Mouse (Mus musculus) heart, embryonic 11.5 days (tissue): Measurements from ENCODE around the gene 1700029I15Rik. TPM values are rescaled to one million over a fixed set of nuclear protein-coding genes. Genes with fewer than 3 reads are reported as not detected.
"Not testable (repeated sequence)": the region's sequence is repeated elsewhere in the genome, so short reads cannot be mapped to it uniquely, and the experiment has no call there.

Source experiments
- ATAC-seq: fragments of 200-750 bp; cut with Nextera tagmentation; replicated peaks from 2 replicates; pipeline ENCODE4 v1.8.0; 2017; ENCODE audit warnings: moderate library complexity; ENCODE audit not compliant: insufficient number of reproducible peaks, low FRiP score, low TSS enrichment
- H3K27ac ChIP-seq: fragments of 300-500 bp; sonication (generic); 2 replicates; pipeline ENCODE4 v1.5.1; 2014; ENCODE audit warnings: mild to moderate bottlenecking, low read depth, low read length
- H3K27me3 ChIP-seq: fragments of 300-500 bp; sonication (generic); 2 replicates; pipeline ENCODE4 v1.6.1; 2014; ENCODE audit warnings: mild to moderate bottlenecking, low read length, mixed read lengths; ENCODE audit not compliant: control insufficient read depth, insufficient read depth
- H3K36me3 ChIP-seq: fragments of 300-500 bp; sonication (generic); 2 replicates; pipeline ENCODE4 v1.6.1; 2014; ENCODE audit warnings: mild to moderate bottlenecking, low read length, moderate library complexity, mixed read lengths; ENCODE audit not compliant: control insufficient read depth, insufficient read depth
- H3K4me1 ChIP-seq: fragments of 300-500 bp; sonication (generic); 2 replicates; pipeline ENCODE4 v1.6.1; 2014; ENCODE audit warnings: low read length; ENCODE audit not compliant: control insufficient read depth, insufficient read depth
- H3K4me2 ChIP-seq: fragments of 300-500 bp; sonication (generic); 2 replicates; pipeline ENCODE4 v1.6.1; 2014; ENCODE audit warnings: mild to moderate bottlenecking, moderate library complexity
- H3K4me3 ChIP-seq: fragments of 300-500 bp; sonication (generic); 2 replicates; pipeline ENCODE4 v1.5.1; 2014; ENCODE audit warnings: low read depth, low read length
- H3K9ac ChIP-seq: fragments of 300-500 bp; sonication (generic); 2 replicates; pipeline ENCODE4 v1.6.1; 2014; ENCODE audit warnings: mild to moderate bottlenecking, low read depth, low read length, moderate library complexity
- H3K9me3 ChIP-seq: fragments of 300-500 bp; sonication (generic); replicated peaks from 2 replicates; pipeline ENCODE4 v1.6.1; 2016; ENCODE audit warnings: low read length; ENCODE audit not compliant: control insufficient read depth
- whole genome bisulfite sequencing: fragments of 180-500 bp; shearing (Covaris S2); extraction: QIAGEN DNeasy Blood & Tissue Kit; methylation state at CpG from one replicate; pipeline ENCODE4 v1.1.7; 2014; ENCODE audit not compliant: insufficient replicate concordance; 5-methylcytosine and 5-hydroxymethylcytosine counted together
- polyA plus RNA-seq: library from polyadenylated mRNA; unstranded; fragments of >200 nt; fragmentation: Nextera tagmentation; extraction: Ambion mirVana; gene quantifications from 2 replicates; pipeline ENCODE4 v1.2.1, GENCODE M21; 2014

Gene 1700029I15Rik
- polyA plus RNA-seq, 1 experiment from 2014 or later: 0.67 TPM

DNA sequence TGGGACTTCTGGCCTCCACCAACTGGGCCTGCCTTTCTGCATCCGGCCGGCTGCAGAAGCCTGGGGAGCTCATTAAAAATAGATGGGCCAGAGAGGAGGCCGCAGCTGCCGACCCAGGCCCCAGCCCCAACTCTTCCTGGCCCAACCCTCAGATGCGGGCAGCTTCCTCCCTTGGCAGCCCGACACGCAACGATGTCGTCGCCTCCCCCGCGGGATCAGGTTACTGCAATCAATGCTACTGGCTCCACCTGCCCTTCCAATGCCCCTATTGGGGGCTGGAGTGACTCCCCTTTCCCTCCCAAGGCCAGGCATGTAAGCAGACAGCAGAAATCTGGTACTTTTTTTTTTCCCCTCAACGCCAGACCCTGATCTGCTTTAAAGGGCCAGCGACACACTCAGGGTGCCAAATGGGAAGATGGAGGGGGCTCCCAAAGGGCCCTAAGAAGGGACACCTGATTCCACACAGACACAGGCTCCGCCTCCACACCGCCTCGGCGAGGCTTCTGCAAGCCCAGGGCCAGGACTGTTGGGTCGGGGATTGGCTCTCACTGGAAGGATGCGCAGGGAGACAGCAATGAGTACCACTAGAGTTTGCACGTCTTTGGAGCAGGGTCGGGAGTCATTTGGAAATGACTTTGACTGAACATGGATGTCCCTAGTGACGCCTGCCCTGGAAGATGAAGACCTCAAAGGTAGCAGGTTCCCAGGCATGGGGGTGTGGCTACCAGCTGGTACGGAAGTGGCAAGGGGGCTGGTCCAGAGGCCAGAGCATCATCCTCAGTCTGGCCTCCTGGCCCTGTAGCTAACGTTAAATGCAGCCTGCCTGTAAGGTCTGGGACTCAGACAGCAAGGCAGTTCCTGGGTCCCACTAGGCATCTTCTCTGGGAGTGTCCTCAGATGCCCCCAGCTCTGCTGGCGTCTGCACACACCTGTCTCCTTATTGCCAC, 10.3 kb downstream of the 1700029I15Rik start:
- Histone ChIP-seq H3K36me3 (no peaks in the 10 kb centered on the region), H3K4me3 (peak overlapping the region; percentile 30), H3K27ac (no peak overlapping the region), H3K4me2 (peak overlapping the region; percentile 59), H3K4me1 (peaks cover 8% of the 10 kb centered on the region), H3K9me3 (no peaks in the 10 kb centered on the region), H3K27me3 (peaks cover 52% of the 10 kb centered on the region), H3K9ac (peak overlapping the region; percentile 23)
- 4% methylated on average over 26 of the region's 26 CpGs for WGBS
- no peak for ATAC-seq

DNA sequence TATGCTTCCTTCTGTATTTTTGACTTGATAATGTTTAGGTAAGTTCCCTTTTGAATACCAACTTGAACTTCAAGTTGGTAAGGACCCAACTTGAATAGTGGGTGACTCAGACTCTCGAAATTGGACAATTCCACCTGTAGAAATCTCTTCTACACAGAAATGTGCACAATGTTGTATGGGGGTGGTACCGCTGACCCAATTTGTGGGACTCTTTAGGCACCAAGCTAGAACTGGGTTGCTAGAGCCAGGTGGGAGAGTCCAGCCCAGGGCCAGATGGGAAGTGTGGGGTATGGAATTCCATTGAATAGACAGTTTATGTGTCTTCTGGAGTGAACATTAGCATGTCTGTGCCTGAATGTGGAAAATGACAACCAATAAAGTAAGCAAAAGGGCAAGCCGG, 13.2 kb downstream of the 1700029I15Rik start:
- 80% methylated on average over 3 of the region's 3 CpGs for WGBS
- H3K9ac ChIP-seq: no peak overlapping the region
- H3K9me3 ChIP-seq: no peaks in the 10 kb centered on the region
- no peak for ATAC-seq
- peaks cover 42% of the 10 kb centered on the region for H3K27me3 ChIP-seq
- H3K36me3 ChIP-seq: no peaks in the 10 kb centered on the region
- H3K4me3 ChIP-seq: no peak overlapping the region
- no peak overlapping the region for H3K4me2 ChIP-seq
- H3K27ac ChIP-seq: no peak overlapping the region
- H3K4me1 ChIP-seq: peaks cover 8% of the 10 kb centered on the region

DNA sequence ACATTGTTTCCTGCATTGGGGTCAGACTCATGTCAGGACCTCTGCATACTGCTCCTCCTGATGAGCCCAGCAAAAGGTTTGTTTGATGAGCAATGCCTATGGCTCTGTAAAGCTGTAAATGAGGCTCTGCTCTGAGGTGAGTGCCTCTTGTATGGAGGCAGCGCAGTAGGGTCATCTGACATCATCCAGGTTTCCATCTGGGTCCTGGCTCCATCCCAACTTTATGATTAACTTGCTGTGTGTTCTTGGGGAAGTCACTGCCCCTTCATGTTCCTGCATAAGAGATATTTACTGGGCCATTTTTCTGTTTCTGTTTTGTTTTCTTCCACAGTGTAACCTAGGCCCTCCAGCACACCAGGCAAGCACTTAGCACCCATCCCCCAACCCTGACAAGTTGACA, 15.1 kb downstream of the 1700029I15Rik start:
- Histone ChIP-seq H3K4me3 (no peak overlapping the region), H3K4me2 (no peak overlapping the region), H3K9me3 (no peaks in the 10 kb centered on the region), H3K27me3 (peaks cover 35% of the 10 kb centered on the region), H3K36me3 (no peaks in the 10 kb centered on the region), H3K4me1 (peaks cover 4% of the 10 kb centered on the region), H3K9ac (no peak overlapping the region), H3K27ac (no peak overlapping the region)
- WGBS: 57% methylated on average over 1 of the region's 1 CpGs
- ATAC-seq: no peak

DNA sequence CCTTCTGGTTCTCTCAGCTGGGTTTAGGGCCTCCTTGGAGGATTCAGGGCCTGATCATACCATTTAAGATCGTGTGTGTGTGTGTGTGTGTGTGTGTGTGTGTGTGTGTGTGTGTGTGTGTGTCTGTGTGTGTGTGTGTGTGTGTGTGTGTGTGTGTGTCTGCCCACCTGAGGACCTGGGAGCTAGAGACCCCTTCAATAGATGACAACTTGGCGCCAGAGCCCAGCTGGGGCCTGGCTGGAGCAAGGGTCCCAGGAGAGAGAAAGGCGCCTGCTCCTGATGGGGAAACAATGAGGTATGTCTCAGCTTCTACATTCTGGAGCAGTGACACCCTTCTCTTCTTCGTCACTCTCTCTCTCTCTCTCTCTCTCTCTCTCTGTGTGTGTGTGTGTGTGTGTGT, 17.5 kb downstream of the 1700029I15Rik start:
- not testable (repeated sequence) for ATAC-seq, H3K36me3 ChIP-seq, H3K9ac ChIP-seq, H3K9me3 ChIP-seq, H3K4me3 ChIP-seq, H3K27ac ChIP-seq, H3K4me1 ChIP-seq, H3K4me2 ChIP-seq
- 63% methylated on average over 4 of the region's 4 CpGs for WGBS
- peaks cover 16% of the 10 kb centered on the region for H3K27me3 ChIP-seq

DNA sequence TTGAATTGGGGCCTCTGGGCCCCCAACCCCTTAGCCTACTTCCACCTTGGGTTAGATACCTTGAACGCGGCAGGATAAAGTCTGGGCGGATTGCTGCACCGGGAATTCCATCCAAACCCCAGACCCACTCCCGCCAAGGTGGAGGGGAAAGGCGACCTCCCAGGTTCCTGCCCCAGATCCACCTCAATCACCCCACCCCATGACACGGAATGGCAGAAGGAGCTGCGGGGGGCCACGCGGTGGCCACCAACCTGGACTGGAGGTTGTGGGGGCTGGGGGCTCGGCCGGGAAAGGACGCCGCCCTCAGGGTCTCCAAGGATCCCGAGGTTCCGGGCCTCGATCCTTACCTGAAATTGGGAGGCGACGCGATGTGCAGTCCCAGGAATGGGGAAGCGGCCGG, 18.3 kb downstream of the 1700029I15Rik start:
- WGBS: 2% methylated on average over 22 of the region's 22 CpGs
- H3K27ac ChIP-seq: no peak overlapping the region
- no peak for ATAC-seq

DNA sequence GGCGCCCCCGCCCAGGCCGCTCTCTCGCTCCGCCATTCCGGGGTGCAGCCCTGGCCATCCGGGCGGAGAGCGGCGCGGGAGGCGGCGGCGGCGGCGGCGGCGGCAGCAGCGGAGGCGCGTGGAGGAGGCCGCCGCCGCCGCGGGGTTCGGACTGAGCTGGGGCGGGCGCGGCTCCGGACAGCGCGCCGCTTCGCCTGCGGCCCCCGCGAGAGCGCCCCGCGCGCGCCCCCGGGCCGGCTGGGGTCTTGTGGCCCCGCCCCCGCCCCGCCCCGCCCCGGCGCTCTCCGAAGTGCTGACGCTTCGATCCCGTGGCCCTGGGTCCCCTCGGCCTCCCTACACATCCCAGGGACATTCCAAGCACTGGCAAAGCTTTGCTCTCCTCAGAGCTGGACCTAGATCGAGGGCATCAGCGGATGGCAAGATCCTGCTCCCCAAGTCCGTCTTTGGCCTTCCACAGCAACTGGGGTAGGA, 18.8 kb downstream of the 1700029I15Rik start, which contains the start of gene Mapk8ip1:
Gene Mapk8ip1, minus strand, starts transcription at position 173 of the 471 bp plus-strand sequence.
- 1% methylated on average over 48 of the region's 59 CpGs for WGBS
- H3K36me3 ChIP-seq: peaks cover 7% of the 10 kb centered on the region; the same call in 1 of the 2 replicates
- H3K27ac ChIP-seq: no peak within 1 kb of the TSS
- peak; percentile 41 for ATAC-seq
- peak within 1 kb of the TSS; percentile 61; the same call in 1 of the 2 replicates for H3K9ac ChIP-seq
- no peaks in the 10 kb centered on the region for H3K9me3 ChIP-seq
- peak within 1 kb of the TSS; percentile 97 for H3K4me2 ChIP-seq
- H3K4me1 ChIP-seq: peaks cover 2% of the 10 kb centered on the region; the same call in 1 of the 2 replicates
- H3K4me3 ChIP-seq: peak within 1 kb of the TSS; percentile 63
- H3K27me3 ChIP-seq: peaks cover 12% of the 10 kb centered on the region

More for the DNA sequence above, 18.3 kb downstream of the 1700029I15Rik start:
- peak overlapping the region; percentile 61; the same call in 1 of the 2 replicates for H3K9ac ChIP-seq
- peaks cover 2% of the 10 kb centered on the region; the same call in 1 of the 2 replicates for H3K4me1 ChIP-seq
- H3K9me3 ChIP-seq: no peaks in the 10 kb centered on the region
- peak overlapping the region; percentile 63 for H3K4me3 ChIP-seq
- peaks cover 7% of the 10 kb centered on the region; the same call in 1 of the 2 replicates for H3K36me3 ChIP-seq
- peaks cover 12% of the 10 kb centered on the region for H3K27me3 ChIP-seq
- peak overlapping the region; percentile 97 for H3K4me2 ChIP-seq

DNA sequence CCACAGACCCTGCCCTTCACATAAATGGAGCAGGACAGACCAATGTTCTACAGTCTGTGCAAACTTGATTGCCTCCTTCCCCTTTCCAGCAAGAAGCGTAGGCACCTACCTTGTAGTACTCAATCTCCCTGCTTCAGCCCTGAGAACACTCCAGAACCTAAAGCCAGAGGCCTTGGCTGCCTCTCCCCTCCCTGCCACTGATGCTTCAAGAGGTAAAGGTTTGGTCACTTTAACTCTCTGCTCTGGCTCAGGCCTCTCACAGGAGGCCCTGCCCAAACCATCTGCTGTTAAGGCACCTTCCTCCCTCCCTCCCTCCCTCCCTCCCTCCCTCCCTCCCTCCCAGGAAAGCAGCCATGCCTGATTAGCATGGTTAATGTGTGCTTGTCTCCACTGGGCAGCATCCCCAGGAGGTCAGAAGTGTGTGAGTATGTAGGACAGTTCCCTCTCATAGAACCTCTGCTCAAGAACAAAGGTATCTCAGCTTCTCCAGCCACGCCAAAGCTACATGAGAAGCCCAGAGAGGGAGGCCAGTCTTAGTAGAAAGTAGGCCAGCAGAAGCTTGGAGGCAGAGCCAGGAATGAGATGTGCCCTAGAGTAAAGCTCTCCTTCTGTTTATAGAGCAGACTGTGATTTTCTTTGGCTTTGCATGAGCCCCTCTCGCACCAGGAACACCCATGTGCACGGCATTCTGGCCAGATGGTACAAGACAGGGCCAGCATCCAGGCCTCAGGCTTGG, 20.4 kb downstream of the 1700029I15Rik start:
- no peak for ATAC-seq
- Histone ChIP-seq H3K9me3 (no peaks in the 10 kb centered on the region), H3K4me1 (peaks cover 2% of the 10 kb centered on the region; the same call in 1 of the 2 replicates), H3K27ac (no peak overlapping the region), H3K9ac (no peak overlapping the region), H3K4me3 (no peak overlapping the region), H3K36me3 (peaks cover 9% of the 10 kb centered on the region; the same call in 1 of the 2 replicates), H3K4me2 (no peak overlapping the region), H3K27me3 (peaks cover 12% of the 10 kb centered on the region)
- WGBS: 68% methylated on average over 4 of the region's 4 CpGs

DNA sequence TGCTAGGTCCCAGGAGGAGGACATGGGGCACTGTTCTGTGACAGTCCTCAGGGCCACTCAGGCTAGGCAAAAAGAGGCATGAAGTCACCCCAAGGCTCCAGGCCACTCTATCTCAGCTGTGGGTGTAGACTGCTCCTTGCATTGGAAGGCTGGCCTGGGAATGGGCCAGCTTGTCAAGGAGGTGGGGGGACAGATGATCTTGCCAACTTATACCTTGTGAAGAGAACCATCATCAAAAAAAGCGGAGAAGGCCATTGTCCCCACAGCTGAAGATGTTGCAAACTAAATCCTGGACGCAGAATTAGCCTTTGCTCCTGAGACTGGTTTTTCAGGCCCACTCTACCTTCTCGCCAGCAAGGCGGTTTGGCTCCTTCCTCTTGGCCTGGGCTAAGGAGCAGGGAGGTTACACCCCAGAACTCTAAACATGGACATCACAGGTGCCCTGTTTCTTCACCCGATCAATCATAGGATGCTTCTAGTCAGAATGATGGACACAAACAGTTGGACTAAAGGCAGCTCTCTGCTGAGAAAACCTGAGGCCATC, 21.5 kb downstream of the 1700029I15Rik start:
- Histone ChIP-seq H3K4me1 (peaks cover 2% of the 10 kb centered on the region; the same call in 1 of the 2 replicates), H3K9me3 (no peaks in the 10 kb centered on the region), H3K27me3 (peaks cover 12% of the 10 kb centered on the region), H3K4me3 (no peak overlapping the region), H3K36me3 (peaks cover 11% of the 10 kb centered on the region), H3K9ac (no peak overlapping the region), H3K27ac (no peak overlapping the region), H3K4me2 (no peak overlapping the region)
- no peak for ATAC-seq
- 83% methylated on average over 5 of the region's 5 CpGs for WGBS
